Mouse (Mus musculus) liver, embryonic 12.5 days (tissue): ENCODE results near the gene Dst. TPM values are rescaled to one million over a fixed set of nuclear protein-coding genes. Genes with fewer than 3 reads are reported as not detected.

Experiments used
- ATAC-seq: fragments of 200-750 bp; cut with Nextera tagmentation; 2 replicates; pipeline ENCODE4 v1.8.0; 2017; ENCODE audit warnings: moderate number of reproducible peaks, mild to moderate bottlenecking, moderate library complexity
- H3K27ac ChIP-seq: fragments of 300-500 bp; sonication (generic); 2 replicates; pipeline ENCODE4 v1.5.1; 2016; ENCODE audit warnings: mild to moderate bottlenecking
- H3K27me3 ChIP-seq: fragments of 300-500 bp; sonication (generic); replicated peaks from 2 replicates; pipeline ENCODE4 v1.6.1; 2016; ENCODE audit warnings: mild to moderate bottlenecking, moderate library complexity
- H3K36me3 ChIP-seq: fragments of 300-500 bp; sonication (generic); 2 replicates; pipeline ENCODE4 v1.6.1; 2016; ENCODE audit warnings: mild to moderate bottlenecking, moderate library complexity
- H3K4me1 ChIP-seq: fragments of 300-500 bp; sonication (generic); 2 replicates; pipeline ENCODE4 v1.6.1; 2016
- H3K4me2 ChIP-seq: fragments of 300-500 bp; sonication (generic); 2 replicates; pipeline ENCODE4 v1.6.1; 2016; ENCODE audit warnings: mild to moderate bottlenecking, moderate library complexity
- H3K4me3 ChIP-seq: fragments of 300-500 bp; sonication (generic); 2 replicates; pipeline ENCODE4 v1.5.1; 2016; ENCODE audit warnings: mild to moderate bottlenecking, moderate library complexity
- H3K9ac ChIP-seq: fragments of 300-500 bp; sonication (generic); 2 replicates; pipeline ENCODE4 v1.6.1; 2016; ENCODE audit warnings: mild to moderate bottlenecking, moderate library complexity
- H3K9me3 ChIP-seq: fragments of 300-500 bp; sonication (generic); replicated peaks from 2 replicates; pipeline ENCODE4 v1.6.1; 2016; ENCODE audit warnings: mild to moderate bottlenecking, moderate library complexity
- WGBS: fragments of 180-500 bp; shearing (Covaris S2); methylation state at CpG from one replicate; pipeline ENCODE4 v1.1.7; 2016; ENCODE audit not compliant: insufficient replicate concordance; 5-methylcytosine and 5-hydroxymethylcytosine counted together
- polyA plus RNA-seq: library from polyadenylated mRNA; unstranded; fragments of >200 nt; fragmentation: Nextera tagmentation; extraction: Ambion mirVana; gene quantifications from 2 replicates; pipeline ENCODE4 v1.2.1, GENCODE M21; 2016

Dst gene
- polyA plus RNA-seq, 1 experiment from 2014 or later, result 5.4 TPM

- no peak overlapping the region for H3K4me2 ChIP-seq
- ATAC-seq, result no peak
- H3K4me3 ChIP-seq, result no peak overlapping the region
- peaks cover 9% of the 10 kb centered on the region; the same call in 1 of the 2 replicates for H3K4me1 ChIP-seq
- H3K27ac ChIP-seq, result no peak overlapping the region
- WGBS, result 53% methylated on average over 11 of the region's 11 CpGs
- H3K9me3 ChIP-seq, result no peaks in the 10 kb centered on the region
- H3K27me3 ChIP-seq, result no peaks in the 10 kb centered on the region
- H3K9ac ChIP-seq, result no peak overlapping the region
- H3K36me3 ChIP-seq, result no peaks in the 10 kb centered on the region
These were observed 84.8 kb downstream of the Dst start for GRCm38 (mm10) chr1:33992810-33993209.

GRCm38 (mm10) chr1:33994201-33994600 lies 86.2 kb downstream of the Dst start:
- Histone ChIP-seq H3K36me3 (no peaks in the 10 kb centered on the region), H3K4me2 (no peak overlapping the region), H3K4me3 (no peak overlapping the region), H3K4me1 (peaks cover 9% of the 10 kb centered on the region; the same call in 1 of the 2 replicates), H3K9ac (no peak overlapping the region), H3K27me3 (no peaks in the 10 kb centered on the region), H3K9me3 (no peaks in the 10 kb centered on the region), H3K27ac (no peak overlapping the region)
- 50% methylated on average over 9 of the region's 9 CpGs for WGBS
- no peak for ATAC-seq

GRCm38 (mm10) chr1:33995386-33995785 lies 87.4 kb downstream of the Dst start:
- 65% methylated on average over 6 of the region's 6 CpGs for WGBS

GRCm38 (mm10) chr1:33996105-33996887 lies 88.3 kb downstream of the Dst start:
- no peaks in the 10 kb centered on the region for H3K36me3 ChIP-seq
- H3K4me1 ChIP-seq, result peaks cover 9% of the 10 kb centered on the region; the same call in 1 of the 2 replicates
- no peak overlapping the region for H3K4me3 ChIP-seq
- no peak overlapping the region for H3K4me2 ChIP-seq
- no peak overlapping the region for H3K9ac ChIP-seq
- WGBS, result 71% methylated on average over 5 of the region's 5 CpGs
- H3K9me3 ChIP-seq, result no peaks in the 10 kb centered on the region
- ATAC-seq, result peak; percentile 40; the same call in 1 of the 2 replicates
- H3K27me3 ChIP-seq, result no peaks in the 10 kb centered on the region
- 0 out of 2 replicates have a peak overlapping the region, but pooled peaks have one; percentile 20 for H3K27ac ChIP-seq

More at GRCm38 (mm10) chr1:33995386-33995785, 87.4 kb downstream of the Dst start:
- H3K4me2 ChIP-seq, result no peak overlapping the region
- no peaks in the 10 kb centered on the region for H3K36me3 ChIP-seq
- no peak for ATAC-seq
- peaks cover 9% of the 10 kb centered on the region; the same call in 1 of the 2 replicates for H3K4me1 ChIP-seq
- no peaks in the 10 kb centered on the region for H3K27me3 ChIP-seq
- H3K27ac ChIP-seq, result no peak overlapping the region
- no peak overlapping the region for H3K9ac ChIP-seq
- H3K9me3 ChIP-seq, result no peaks in the 10 kb centered on the region
- H3K4me3 ChIP-seq, result no peak overlapping the region

- Histone ChIP-seq H3K27ac (no peak overlapping the region), H3K4me3 (no peak overlapping the region), H3K9ac (no peak overlapping the region), H3K27me3 (peaks cover under 1% of the 10 kb centered on the region; the same call in 1 of the 2 replicates), H3K4me1 (no peaks in the 10 kb centered on the region), H3K4me2 (no peak overlapping the region), H3K36me3 (no peaks in the 10 kb centered on the region), H3K9me3 (no peaks in the 10 kb centered on the region)
- no peak for ATAC-seq
- 68% methylated on average over 4 of the region's 4 CpGs for WGBS
These were observed 94.3 kb downstream of the Dst start for GRCm38 (mm10) chr1:34002321-34002720.

- no peaks in the 10 kb centered on the region for H3K9me3 ChIP-seq
- no peak overlapping the region for H3K4me3 ChIP-seq
- no peak overlapping the region for H3K4me2 ChIP-seq
- peaks cover 6% of the 10 kb centered on the region; the same call in 1 of the 2 replicates for H3K27me3 ChIP-seq
- H3K9ac ChIP-seq, result no peak overlapping the region
- H3K36me3 ChIP-seq, result no peaks in the 10 kb centered on the region
- no peak for ATAC-seq
- no peaks in the 10 kb centered on the region for H3K4me1 ChIP-seq
- no peak overlapping the region for H3K27ac ChIP-seq
- WGBS, result 45% methylated on average over 9 of the region's 9 CpGs
These were observed 94.9 kb downstream of the Dst start for GRCm38 (mm10) chr1:34002970-34003369.

- H3K9me3 ChIP-seq, result no peaks in the 10 kb centered on the region
- ATAC-seq, result no peak
- no peaks in the 10 kb centered on the region for H3K4me1 ChIP-seq
- H3K4me3 ChIP-seq, result no peak overlapping the region; the same call in 1 of the 2 replicates
- peak overlapping the region; percentile 64 for H3K4me2 ChIP-seq
- H3K9ac ChIP-seq, result no peak overlapping the region
- WGBS, result 8% methylated on average over 10 of the region's 10 CpGs
- no peaks in the 10 kb centered on the region for H3K36me3 ChIP-seq
- H3K27ac ChIP-seq, result no peak overlapping the region
- peaks cover 11% of the 10 kb centered on the region for H3K27me3 ChIP-seq
These were observed 97.3 kb downstream of the Dst start for GRCm38 (mm10) chr1:34005238-34005725.

GRCm38 (mm10) chr1:34005726-34006638 lies 98.0 kb downstream of the Dst start:
- 0 out of 2 replicates have a peak, but pooled peaks have one; percentile 40 for ATAC-seq
- Histone ChIP-seq H3K4me1 (peaks cover 1% of the 10 kb centered on the region), H3K9me3 (no peaks in the 10 kb centered on the region), H3K36me3 (no peaks in the 10 kb centered on the region), H3K27me3 (peaks cover 18% of the 10 kb centered on the region), H3K4me3 (peak overlapping the region; percentile 41), H3K4me2 (peak overlapping the region; percentile 64), H3K27ac (no peak overlapping the region), H3K9ac (no peak overlapping the region)
- WGBS, result 3% methylated on average over 29 of the region's 29 CpGs

GRCm38 (mm10) chr1:34006828-34007361 lies 98.9 kb downstream of the Dst start:
- Histone ChIP-seq H3K27ac (no peak overlapping the region), H3K4me1 (peaks cover 10% of the 10 kb centered on the region), H3K27me3 (peaks cover 27% of the 10 kb centered on the region), H3K9me3 (no peaks in the 10 kb centered on the region), H3K4me2 (peak overlapping the region; percentile 64), H3K9ac (no peak overlapping the region), H3K4me3 (no peak overlapping the region), H3K36me3 (no peaks in the 10 kb centered on the region)
- no peak for ATAC-seq
- WGBS, result 57% methylated on average over 5 of the region's 5 CpGs

- WGBS, result 68% methylated on average over 4 of the region's 4 CpGs
- no peaks in the 10 kb centered on the region for H3K9me3 ChIP-seq
- peaks cover 10% of the 10 kb centered on the region for H3K4me1 ChIP-seq
- H3K4me3 ChIP-seq, result no peak overlapping the region
- no peak overlapping the region for H3K9ac ChIP-seq
- no peak for ATAC-seq
- H3K36me3 ChIP-seq, result no peaks in the 10 kb centered on the region
- H3K4me2 ChIP-seq, result peak overlapping the region; percentile 64; the same call in 1 of the 2 replicates
- H3K27ac ChIP-seq, result no peak overlapping the region
- peaks cover 30% of the 10 kb centered on the region for H3K27me3 ChIP-seq
These were observed 99.4 kb downstream of the Dst start for GRCm38 (mm10) chr1:34007379-34007778.

GRCm38 (mm10) chr1:34011051-34011677 lies 103.1 kb downstream of the Dst start:
- under 1% methylated on average over 47 of the region's 47 CpGs for WGBS
- H3K4me3 ChIP-seq, result peak overlapping the region; percentile 59

More at GRCm38 (mm10) chr1:34011051-34011677, 103.1 kb downstream of the Dst start:
- H3K36me3 ChIP-seq, result no peaks in the 10 kb centered on the region
- H3K4me2 ChIP-seq, result peak overlapping the region; percentile 84
- ATAC-seq, result peak; percentile 58
- H3K4me1 ChIP-seq, result peaks cover 10% of the 10 kb centered on the region
- H3K9me3 ChIP-seq, result no peaks in the 10 kb centered on the region
- no peak overlapping the region for H3K27ac ChIP-seq
- peaks cover 30% of the 10 kb centered on the region for H3K27me3 ChIP-seq
- peak overlapping the region; percentile 57; the same call in 1 of the 2 replicates for H3K9ac ChIP-seq
